Mouse (Mus musculus): ENCODE data around the gene Cblc.

Gene Cblc

GRCm38 (mm10) chr7:19750217-19751069 is 46.2 kb downstream of the Cblc start, which contains the start of gene Nectin2:
Nectin2 (minus strand) TSS chr7:19750483.
- DNase-seq (ENCODE audit: low spot score) = peak; percentile 27

DNA sequence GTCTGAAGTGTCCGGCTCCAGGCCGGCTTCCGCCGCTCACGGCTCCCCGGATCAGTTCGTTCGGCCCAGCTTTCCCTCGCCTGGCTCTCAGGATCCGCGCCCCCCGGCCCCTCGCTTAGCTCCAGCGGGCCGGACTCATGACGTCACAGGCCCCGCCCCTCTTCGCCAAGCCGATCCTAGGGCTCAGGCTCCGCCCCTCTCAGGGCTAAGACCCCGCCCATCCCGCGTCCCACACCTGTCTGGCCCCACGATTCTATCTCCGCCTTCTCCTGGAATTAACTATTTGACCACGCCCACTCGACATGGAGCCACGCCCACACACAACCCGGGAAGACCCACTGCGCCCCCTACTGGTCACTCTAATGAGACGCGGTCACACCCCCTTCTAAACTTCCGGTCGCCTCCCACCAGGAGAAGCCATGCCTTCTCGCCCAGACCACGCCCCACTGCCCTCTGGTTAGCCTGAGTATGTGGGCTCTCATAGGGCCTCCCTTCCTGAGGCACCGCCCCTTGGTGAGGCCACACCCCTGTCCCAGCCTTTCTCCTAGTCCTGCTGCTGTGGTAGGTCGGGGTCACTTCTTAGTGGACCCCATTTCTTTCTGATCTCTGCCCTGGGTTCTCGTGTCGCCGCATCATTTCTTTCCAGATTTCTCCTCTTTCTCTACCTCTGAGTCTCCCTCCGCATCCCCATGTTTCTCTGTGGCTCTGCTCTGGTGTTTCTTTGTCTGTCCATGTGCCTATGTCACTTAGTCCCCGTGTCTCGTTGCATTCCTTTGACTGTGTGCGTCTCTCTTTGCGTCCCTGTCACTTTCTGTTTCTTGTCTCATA is 47.0 kb downstream of the Cblc start:
- peak; percentile 68 for DNase-seq (ENCODE audit: low spot score)

DNA sequence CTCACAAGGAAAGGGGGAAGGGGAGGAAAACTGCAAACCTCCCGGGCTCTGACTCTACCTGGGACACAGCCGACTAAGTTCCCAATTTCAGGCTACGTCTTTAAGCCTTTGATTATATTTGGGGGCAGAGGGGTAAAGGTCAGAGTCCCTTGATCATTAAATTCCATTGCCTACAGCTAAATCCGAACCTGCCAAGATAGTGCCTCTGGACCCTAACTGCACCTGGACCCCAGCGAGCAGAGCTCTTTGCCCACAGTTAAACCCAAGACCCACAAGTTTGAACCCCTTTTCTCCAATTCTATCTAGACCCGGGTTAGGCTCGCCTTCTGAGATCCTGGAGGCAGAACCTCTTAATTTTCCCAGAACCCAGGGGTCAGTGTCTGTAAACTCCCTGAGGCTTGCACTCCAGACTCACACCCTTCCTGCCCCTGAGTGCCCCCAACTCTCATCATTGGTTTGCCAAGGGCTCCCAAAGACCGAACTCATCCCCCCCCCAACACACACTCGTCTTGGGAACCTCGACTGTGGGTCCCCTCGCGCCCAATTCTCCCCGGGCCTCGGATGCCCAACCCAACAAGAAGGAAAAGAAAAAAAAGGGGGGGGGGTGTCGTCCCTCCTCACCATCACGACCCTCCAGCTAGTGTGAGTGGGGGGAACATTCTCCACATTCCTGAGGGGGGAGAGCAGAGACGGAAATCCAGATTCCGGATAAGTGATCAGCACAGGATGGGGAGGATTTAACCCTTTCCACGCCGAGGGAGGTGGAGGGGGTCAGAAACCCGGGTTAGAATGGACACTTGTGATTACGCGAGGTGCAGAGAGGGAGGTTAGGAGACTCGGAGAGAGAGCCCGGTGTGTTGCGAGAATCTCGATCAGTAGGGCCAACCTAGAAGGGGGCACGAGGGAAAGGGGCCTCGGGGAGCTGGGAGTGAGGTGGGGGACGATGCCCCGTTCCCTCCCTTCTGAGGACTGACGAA is 48.1 kb downstream of the Cblc start:
- DNase-seq (ENCODE audit: low spot score) = no peak

DNA sequence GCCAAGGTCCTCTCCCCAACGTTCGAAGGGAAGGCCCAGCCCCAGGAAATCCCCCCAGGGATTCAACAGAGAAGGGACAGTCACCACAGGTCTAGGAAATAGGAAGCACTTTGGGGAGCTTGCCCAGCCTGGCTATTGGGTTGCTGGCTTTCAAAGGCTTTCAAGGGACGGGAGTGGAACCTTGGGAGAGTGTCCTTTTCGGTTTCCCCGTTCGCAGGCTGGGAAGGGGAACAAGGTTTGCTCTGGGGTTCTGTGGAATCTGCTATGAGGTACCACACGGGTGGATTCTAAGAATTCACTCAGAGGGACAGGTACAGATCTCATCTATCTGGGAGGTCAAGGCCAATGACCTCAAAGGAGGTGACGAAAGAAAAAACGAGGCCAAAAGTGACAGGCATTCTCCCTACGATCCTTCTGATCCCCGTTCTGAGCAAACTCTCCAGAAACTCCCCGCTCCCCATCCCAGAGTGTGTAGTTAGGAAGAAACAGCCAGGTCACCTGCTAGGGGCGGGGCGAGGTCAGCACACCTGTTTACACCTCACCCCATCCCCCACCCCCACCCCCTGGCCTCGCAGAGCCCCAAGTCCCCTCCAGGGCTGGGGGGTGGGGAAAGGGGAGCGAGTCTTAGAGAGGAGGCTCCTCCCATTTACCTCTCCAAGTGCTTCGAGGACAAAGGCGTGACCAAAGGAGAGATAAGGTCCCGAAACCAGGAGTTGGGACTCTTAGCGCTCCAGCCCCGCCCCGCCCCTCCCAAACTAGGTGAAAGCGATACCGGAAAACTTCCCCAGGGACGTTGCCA is 49.0 kb downstream of the Cblc start:
- no peak for DNase-seq (ENCODE audit: low spot score)

DNA sequence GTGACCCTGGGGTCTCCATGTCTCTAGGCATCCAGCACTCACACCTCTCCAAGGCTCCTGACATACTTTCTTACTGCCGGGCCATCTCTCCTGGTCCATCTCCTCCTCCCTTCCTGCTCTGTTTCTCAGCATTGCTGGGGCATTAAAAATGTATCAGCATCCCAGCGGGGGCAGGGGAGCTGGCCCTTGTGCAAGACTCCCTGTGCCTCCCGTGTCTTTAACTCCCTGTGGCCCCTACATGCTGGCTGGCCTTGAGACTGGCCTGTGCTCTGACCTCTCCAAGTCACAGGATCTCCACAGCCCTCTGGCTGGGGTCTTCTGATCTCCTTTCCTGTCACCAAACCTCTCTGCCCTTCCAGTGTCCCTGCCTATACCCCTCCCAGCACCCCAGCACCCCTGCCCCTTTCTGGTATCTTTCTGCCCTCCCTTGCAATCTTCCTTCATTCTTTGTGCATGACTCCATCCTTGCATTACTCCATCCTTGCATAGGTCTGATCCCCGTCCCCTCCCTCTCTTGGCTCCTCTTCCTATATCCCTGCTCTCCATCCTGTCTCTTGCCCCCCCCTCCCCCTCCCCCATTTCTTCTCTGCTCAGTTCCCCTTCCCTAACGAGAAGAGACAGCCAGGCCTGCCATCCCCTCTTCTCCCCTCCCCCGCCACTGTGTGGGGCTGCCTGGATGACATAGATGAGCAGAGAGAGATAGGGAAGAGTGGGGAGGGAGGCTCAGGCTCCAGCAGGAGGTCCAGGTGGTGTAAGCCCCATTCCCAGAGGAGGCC is 50.0 kb downstream of the Cblc start:
- DNase-seq (ENCODE audit: low spot score) = no peak

DNA sequence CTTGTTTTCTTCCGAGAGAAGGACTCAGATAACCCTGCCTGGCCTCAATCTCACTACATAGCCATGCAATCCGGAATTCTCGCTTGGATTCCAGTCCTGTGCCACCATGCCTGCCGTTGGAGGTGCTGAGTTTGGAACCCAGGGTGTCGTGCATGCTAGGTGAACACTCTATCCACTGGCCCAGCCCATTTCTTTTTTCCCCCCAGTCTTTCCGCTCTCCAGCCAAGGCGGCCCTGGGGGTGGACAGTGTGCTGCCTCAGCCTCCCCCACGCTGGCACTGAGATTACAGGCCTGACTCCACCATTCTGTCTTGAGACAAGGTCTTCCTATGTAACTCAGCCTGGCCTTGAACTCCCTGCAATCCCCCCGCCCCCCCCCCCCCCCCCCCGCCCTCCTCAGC is 50.6 kb downstream of the Cblc start:
- no peak for DNase-seq (ENCODE audit: low spot score)

GRCm38 (mm10) chr7:19744590-19745385 is 51.8 kb downstream of the Cblc start:
- no peak for DNase-seq (ENCODE audit: low spot score)

GRCm38 (mm10) chr7:19743791-19744190 is 52.8 kb downstream of the Cblc start:
- DNase-seq (ENCODE audit: low spot score) = no peak

DNA sequence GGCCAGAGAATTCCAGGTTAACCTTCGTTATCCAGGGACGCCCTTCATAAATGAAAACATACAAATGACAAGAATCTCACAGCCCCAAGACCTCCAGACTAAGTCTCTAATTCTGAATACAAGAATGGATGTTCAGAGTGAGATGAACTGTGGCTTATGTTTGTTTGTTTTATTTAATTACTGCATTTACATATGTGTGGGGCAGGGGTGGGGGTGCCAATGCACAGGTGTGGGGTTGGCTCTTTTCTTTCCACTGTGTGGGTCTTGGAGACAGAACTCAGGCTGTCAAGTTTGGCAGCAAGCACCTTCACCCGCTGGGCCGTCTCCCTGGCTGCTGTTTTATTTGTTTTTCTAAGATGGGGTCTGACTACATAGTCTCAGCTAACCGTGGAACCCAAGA is 54.1 kb downstream of the Cblc start:
- no peak for DNase-seq (ENCODE audit: low spot score)

DNA sequence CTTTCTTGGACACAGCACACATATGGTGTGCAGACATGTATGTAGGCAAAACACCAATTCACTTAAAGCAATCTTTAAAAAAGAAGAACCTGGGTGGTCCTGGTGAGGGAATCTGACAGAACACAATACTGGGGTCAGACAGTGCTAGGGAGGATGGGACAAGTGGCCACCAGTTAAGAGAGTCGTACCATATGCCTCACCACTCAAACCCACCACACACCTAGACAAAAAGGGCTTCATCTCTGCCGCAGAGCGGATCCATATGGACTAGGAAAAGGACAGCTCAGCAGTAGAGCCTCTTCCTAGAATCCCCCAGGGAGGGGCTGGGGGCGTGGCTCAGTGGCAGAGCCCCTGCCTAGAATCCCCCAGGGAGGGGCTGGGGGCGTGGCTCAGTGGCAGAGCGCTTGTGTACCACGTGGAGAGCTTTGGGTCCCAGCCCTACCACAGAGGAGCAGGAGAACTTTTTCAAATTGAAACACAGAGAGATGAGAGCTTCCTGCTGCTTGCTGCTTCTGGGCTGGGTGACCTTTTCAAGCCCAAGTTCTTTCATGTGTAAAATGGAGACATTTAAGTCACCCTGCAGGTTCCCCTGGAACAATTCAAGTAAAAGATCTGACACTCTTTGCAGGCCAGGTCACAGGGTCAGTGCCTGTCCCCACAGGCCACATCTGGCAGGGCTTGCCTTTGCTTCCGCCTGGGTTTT is 55.1 kb downstream of the Cblc start:
- no peak for DNase-seq (ENCODE audit: low spot score)

GRCm38 (mm10) chr7:19740269-19740668 is 56.3 kb downstream of the Cblc start:
- DNase-seq (ENCODE audit: low spot score) = no peak

GRCm38 (mm10) chr7:19738771-19739170 is 57.8 kb downstream of the Cblc start:
- DNase-seq (ENCODE audit: low spot score) = no peak

GRCm38 (mm10) chr7:19736389-19737057 is 60.1 kb downstream of the Cblc start:
- no peak for DNase-seq (ENCODE audit: low spot score)

GRCm38 (mm10) chr7:19734178-19734666 is 62.4 kb downstream of the Cblc start:
- no peak for DNase-seq (ENCODE audit: low spot score)

Data from T-cell, adult 2 months (primary cell).